Mouse (Mus musculus) lung, postnatal 14 days (tissue): ENCODE measurements around the gene Rasgrf2.
"Not testable (repeated sequence)": the region's sequence is repeated elsewhere in the genome, so short reads cannot be mapped to it uniquely, and the experiment has no call there.

Source experiments
- DNase-seq: peaks from one replicate; pipeline ENCODE4 v3.0.0; 2021

Gene Rasgrf2

DNA sequence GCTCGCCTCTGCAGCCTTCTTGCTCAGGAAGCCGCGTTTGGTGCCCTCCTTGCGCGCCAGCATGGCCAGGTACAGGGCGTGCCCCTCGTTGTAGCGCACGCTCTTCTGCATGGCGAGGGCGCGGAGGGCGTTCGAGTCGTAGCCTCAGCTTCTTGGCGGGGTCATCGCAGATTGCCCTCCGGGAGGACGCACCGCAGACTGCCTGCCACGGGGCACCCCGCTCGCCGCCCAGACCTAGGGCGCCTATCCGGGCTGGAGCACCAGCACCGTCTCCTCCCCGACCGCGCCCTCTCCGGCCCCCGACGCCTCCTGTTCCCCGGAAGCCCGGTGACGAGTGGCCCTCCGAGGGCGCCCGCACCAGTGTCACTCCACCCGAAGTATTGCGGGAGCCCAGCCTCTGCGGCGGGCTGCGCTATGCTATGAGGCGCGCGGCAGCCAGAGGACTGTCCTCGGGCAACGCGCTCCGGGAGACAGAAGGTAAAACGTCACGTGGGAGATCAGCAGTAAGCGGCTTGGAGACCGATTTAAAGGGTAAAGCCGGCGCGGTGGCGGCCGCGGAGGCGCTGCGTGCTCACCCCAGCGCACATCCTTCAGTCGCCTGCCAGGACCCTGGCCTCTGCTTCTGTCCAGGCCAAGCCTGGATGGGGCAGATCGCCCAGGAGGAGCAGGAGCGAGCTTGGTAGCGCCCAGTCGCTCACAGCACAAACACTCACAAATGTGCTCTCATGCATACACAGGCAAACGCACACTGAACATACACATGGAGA is at the start of gene Rasgrf2:
Rasgrf2 (minus strand) TSS at position 273 of the 767 bp plus-strand sequence.
- peak; percentile 7 for DNase-seq

DNA sequence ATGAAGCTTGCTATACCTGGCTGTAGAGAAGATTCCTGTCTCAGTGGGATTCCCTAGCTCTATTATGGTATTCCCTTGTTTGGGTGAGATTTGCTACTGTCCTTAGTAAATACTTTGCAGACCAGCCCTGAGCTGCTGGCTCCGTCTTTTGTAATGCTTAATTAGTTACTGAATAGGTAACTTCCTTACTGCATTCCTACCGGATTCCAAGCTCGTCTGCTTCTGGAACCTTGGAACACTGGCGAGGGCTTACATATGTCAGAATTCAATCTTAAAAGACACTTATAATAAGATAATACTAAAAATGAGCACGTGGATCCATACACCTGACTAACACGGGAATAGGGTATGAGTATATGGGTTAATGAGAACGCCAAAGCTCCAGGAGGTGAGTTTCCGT is 41.2 kb upstream of the Rasgrf2 start:
- not testable (repeated sequence) for DNase-seq

DNA sequence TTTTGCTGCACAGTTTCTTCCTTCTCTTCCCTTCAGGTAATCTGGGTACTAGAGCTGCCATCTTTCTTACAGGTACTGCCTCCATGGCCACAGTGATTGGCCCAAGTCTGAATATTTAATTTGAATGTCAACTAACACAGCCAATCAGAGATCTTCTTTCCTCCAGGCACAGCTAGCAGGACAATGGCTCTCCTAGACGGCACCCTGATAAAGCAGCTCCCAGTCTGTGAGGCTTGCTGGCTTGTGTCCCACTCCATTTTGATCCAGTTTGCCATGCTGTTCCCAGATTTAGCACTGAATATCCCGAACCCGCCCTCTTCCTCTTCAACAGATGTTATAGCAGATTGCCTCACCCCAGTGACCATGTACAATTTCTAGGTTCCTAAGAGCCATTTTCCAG is 19.1 kb upstream of the Rasgrf2 start:
- DNase-seq: no peak

DNA sequence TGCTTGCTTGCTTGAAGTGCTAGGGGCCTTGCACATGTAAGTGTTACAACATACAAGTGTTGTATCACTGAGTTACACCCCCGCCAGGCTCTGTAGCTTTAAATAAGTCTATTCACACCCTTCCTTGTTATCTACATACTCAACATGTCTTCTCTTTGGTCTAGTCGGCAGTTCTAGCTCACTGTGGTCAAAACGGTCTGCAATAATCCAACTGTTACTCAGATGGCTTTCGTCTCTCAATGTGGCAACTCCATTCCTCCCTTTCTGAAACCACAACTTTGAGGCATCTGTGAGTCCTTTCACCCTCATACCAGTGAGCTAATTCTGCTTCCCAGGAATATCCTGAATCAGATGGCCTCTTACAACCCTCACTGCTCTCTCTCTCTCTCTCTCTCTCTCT is 17.4 kb upstream of the Rasgrf2 start:
- DNase-seq: no peak

GRCm38 (mm10) chr13:92134792-92135191 is 3.3 kb upstream of the Rasgrf2 start:
- DNase-seq: no peak

DNA sequence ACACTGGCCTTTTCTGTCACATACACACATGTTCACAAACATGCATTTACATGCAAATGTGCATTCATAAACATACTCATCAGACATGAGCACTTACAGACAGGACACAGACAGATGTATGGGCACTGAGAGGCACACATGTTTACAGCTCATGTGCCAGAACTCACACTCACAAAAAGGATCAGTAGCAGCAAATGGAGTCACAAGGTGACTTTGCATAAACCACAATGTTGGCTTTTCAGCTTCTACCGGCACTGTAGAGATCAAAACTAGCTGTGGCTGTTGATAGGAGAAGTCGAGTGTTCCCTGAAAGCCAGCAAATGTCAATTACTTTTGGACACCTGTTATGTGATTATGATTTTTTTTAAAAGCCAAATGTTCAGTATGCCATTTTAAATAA is 1.1 kb upstream of the Rasgrf2 start:
- no peak for DNase-seq

DNA sequence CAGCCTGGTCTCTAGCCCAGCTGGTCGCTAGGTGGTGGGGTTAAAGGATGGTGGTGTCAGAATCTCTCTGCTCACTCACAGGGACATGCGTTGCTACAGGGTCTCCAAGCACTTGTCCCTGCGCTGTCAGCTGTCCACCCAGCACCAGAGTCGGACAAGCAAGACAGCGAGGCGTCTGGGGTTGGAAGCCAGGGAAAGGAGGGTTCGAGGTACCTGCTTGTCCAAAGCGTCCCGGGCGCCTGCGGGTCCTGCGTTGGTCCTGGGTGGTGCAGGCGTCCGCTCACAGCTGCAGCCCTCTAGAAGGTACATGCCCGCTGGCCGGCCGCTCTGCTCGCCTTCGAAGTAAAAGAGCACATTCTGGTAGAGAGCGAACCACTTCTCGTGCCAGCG is 467 bp downstream of the Rasgrf2 start:
- DNase-seq: no peak

DNA sequence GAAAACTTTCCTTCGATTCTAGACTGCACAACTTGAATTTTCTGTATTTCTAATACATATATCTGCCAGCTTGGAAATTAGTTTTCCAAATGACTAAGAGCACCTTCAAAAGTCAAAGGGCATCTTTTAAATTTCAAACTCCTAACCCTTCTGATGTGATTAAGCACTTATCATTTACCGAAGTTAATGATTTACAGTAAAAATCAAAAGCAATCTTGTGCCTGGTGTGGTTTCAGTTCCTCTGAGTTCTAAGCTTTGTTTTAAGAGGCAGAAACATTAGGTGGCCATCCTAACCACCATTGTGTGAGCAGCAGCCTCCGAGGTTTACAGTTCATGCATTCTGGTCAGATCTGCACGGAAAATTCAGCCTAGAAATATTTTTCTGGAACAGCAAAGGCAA is 1.6 kb downstream of the Rasgrf2 start:
- DNase-seq: no peak

DNA sequence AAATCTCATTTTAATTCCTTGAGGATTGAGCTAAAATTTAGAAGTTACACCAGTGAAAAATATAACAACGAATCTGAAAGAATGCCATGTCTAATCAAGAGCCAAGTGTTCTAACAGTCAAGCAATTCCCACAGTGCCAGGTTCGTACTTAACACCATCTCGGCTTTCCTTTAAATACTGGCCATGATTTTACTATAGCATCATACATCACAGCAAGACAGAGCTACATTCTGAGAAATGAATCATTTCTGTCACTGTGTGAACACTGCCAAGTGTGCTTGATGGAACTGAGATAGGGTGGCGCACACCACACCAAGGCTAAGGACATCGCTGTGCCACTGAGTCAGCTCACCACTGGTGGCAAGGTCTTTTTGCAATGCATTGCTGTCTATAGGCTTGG is 5.6 kb downstream of the Rasgrf2 start:
- no peak for DNase-seq

DNA sequence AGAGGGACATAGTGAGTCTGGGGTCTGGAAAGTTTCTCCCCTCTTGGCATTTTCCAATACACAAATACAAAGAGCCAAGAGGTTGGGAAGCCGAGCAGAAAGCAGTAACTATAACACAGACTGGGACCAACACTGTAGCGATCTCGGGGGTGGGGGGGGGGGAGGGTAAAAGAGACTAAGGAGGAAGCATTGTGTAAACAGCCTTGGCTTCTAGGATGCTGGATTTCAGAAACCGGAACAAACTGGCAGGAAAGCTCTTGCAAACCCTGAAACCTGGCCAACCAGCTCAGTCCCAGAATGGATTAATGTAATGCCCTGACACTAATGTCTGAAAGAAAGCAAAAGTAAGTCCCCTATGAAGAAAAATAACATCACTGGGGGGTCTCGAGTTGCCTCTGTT is 11.8 kb downstream of the Rasgrf2 start:
- peak; percentile 39 for DNase-seq

DNA sequence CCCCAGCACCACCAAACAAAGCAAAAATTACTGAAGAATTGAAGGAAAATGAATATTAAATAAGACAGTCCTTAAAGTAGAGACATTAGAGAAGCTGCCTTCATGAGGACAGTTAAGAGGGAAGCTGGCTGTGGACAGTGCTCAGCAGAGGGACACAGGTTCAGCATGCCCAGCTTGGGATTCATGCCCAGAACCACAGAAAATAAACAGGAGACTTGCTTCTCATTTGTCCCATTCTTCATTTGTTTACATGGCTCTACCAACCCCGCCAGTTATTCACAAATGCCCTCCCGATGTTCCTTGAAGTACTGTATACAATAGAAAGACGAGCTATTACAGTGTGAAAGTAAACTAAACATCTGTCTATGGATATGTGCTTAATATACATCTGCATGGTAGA is 17.4 kb downstream of the Rasgrf2 start:
- DNase-seq: peak; percentile 19

- no peak for DNase-seq
Observed at GRCm38 (mm10) chr13:92108237-92108636, 23.2 kb downstream of the Rasgrf2 start.

DNA sequence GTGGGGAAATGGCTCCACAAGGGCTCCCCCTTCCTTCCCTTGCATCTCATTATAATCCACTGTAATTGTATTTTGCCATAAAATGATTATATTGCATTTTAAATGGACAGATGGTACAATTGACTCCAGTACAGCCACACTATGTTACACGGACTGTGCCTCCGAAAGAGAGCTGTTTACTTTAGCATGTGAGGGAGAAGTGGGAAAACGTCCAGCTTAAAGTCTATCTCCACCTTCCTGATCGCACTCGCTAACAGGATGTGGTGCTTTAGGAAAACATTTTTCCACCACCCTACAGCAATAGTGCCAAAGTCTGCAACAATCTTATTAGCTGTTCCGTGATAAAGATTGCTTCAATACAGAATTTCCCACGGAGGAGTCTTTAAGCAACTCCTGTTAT is 27.2 kb downstream of the Rasgrf2 start:
- peak; percentile 13 for DNase-seq

GRCm38 (mm10) chr13:92098484-92098883 is 33.0 kb downstream of the Rasgrf2 start:
- DNase-seq: no peak

- no peak for DNase-seq
Observed at GRCm38 (mm10) chr13:92095131-92096090, 36.0 kb downstream of the Rasgrf2 start.

DNA sequence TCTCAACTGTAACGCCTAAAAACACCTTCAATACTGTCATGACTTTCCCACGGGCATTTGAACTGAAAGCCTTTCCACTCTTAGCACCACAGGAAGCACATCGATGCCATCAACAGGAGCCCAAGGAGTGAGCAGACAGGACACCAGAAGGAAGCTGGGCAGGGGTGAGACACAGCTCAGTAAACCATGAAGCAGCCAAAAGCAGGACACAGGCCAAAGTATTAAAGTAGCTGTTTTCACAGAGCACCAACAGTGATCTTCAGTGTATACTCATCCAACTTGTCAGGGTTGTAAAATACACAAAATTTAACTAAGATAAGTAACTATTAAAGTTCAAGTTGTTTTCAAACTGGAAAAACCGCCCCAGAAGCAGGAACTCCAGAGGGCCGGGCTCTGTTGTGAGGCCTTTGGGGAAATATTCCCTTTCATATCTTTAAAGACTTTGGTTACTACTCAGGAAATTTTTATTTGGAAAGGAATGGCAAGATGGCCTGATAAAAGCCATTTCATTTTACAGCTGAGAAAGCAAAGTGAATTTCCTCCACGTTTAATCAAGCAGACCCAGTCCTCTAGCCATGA is 37.7 kb downstream of the Rasgrf2 start:
- no peak for DNase-seq

DNA sequence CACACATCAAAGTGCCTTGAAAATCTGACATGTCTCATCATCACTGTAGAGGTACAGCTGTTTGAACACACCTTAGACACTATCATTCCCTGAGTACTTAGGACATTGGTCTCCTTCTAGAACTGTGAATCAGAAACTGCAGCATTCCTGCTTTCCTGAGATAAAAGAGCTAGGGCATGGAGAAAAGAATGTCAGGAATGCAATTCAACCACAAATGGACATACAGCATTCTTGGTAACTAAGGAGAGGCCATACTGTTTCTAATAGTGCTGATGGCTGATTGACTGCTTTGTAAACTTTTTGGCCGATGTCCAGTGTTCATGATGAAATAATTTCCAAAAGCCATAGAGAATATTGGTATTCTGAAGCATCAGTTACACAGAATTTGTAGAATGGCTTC is 58.3 kb downstream of the Rasgrf2 start:
- no peak for DNase-seq

- DNase-seq: no peak
Observed at GRCm38 (mm10) chr13:92068651-92069050, 62.8 kb downstream of the Rasgrf2 start.

- DNase-seq: no peak
Observed at GRCm38 (mm10) chr13:92067831-92068230, 63.6 kb downstream of the Rasgrf2 start.

GRCm38 (mm10) chr13:92053748-92054147 is 77.7 kb downstream of the Rasgrf2 start:
- DNase-seq: no peak

DNA sequence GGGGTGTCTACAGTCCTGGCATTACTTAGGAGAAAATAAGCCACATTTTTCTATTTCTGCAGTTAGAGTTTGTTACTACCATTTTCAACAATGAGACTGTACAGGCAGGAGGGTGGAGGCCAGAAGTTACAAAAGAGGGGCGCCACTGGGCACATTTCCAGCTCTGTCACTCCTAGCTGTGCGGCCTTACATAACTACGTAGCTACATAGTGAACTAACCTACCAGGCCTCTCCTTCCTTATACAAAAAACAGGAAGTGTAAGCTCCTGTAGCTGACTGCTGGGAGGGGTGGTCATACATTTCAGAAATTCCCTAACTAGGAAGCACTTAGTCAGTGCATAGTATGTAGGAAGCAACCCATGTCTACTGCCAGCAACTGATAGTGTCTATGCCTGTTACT is 78.5 kb downstream of the Rasgrf2 start:
- no peak for DNase-seq

- DNase-seq: no peak
Observed at GRCm38 (mm10) chr13:92051216-92051615, 80.2 kb downstream of the Rasgrf2 start.
